Mouse (Mus musculus) cerebellum, adult 2 months (tissue): ENCODE data around the gene H2afy.

Source experiments
- CTCF ChIP-seq: fragments of 200-500 bp; IDR thresholded peaks from 2 replicates; pipeline ENCODE4 v1.5.1; 2011; ENCODE audit warnings: low read depth, mild to moderate bottlenecking, control low read depth, low read length, moderate library complexity, borderline replicate concordance; ENCODE audit not compliant: insufficient read depth
- POLR2A ChIP-seq: fragments of 200-500 bp; IDR thresholded peaks from 2 replicates; pipeline ENCODE4 v1.6.1; 2011; ENCODE audit warnings: low read length, control low read depth, borderline replicate concordance; ENCODE audit not compliant: insufficient read depth

DNA sequence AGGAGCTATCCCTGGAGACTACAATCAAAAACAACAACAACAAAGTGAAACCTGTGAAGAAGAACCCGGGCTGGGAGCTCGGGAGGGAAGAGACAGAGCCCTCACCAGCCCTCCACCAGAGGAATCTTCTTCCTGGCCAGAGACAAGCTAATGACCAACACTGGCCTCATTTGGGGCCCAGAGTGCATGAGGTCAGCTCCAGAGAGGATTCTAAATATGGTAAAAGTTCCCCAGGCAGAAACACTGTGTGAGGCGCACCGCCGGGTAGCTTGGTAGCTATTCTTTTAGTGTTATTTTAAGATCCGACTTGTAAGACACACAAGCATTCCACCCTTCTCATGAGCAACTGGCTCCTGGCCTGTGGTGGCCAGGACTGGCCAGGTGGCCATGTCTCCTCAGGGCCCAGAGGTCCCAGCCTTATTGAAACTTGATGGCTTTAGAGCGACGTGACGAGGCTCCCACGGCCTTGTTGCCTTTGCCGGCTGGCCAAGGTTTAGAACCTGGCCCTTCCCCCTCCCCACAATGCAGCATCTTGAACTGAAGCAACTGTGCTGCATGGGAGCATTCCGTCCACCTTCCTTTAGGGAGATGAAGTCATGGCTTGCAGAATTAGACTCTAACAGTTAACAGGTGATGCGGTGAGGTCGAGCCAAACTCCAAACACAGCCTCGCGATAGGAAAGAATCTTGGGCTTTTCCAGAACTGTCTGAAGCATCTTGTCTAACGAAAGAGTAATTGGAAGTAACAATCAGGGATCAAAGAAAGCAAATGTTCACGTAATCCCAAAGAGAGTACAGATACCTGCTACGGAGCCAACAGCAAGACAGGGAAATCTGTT, 25.2 kb downstream of the H2afy start:
- TF ChIP-seq CTCF (no peak), POLR2A (no peak)
